Mouse (Mus musculus) cerebral cortex, adult 2 months (tissue): ENCODE measurements around the gene Gm9513.

Source experiments
- WGBS: fragments of 180-500 bp; shearing (Covaris S2); methylation state at CpG from one replicate; pipeline ENCODE4 v1.1.7; 2018; 5-methylcytosine and 5-hydroxymethylcytosine counted together

Gene Gm9513

DNA sequence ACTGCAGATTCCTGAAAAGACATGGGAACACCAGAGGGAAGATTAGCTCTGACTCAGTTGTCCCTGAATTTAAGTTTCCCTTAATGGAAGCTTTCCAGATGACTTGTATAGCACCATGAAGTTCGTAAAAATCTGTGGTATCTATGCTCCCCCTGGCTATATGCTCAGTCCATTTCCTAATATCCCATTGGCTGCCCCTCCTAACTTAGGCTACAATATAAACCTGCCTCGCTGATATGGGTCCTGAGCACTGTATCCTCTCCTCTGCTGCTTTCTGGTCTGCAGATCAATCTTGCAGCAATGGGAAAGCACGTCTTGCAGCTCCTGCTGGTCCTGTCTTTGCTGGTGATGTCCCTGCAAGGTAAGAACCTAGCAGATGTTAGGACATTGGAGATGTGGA lies at the start of gene Gm9513:
Gene Gm9513 (plus strand): TSS at position 301 of the 400 bp plus-strand sequence.
- WGBS, result 56% methylated on average over 3 of the region's 3 CpGs

DNA sequence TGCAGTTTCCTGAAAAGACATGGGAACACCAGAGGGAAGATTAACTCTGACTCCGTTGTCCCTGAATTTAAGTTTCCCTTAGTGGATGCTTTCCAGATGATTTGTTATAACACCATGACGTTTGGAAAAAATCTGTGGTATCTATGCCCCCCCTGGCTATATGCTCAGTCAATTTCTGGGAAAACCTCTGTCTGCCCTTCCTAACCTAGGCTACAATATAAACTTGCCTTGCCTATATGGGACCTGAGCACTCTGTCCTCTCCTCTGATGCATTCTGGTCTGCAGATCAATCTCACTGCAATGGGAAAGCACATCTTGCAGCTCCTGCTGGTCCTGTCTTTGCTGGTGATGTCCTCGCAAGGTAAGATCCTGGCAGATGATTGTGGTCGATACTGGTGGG lies 43.9 kb upstream of the Gm9513 start, which contains the start of gene Gm7257:
Gene Gm7257 (plus strand): TSS at position 301 of the 400 bp plus-strand sequence.
- 71% methylated on average over 4 of the region's 4 CpGs for WGBS

DNA sequence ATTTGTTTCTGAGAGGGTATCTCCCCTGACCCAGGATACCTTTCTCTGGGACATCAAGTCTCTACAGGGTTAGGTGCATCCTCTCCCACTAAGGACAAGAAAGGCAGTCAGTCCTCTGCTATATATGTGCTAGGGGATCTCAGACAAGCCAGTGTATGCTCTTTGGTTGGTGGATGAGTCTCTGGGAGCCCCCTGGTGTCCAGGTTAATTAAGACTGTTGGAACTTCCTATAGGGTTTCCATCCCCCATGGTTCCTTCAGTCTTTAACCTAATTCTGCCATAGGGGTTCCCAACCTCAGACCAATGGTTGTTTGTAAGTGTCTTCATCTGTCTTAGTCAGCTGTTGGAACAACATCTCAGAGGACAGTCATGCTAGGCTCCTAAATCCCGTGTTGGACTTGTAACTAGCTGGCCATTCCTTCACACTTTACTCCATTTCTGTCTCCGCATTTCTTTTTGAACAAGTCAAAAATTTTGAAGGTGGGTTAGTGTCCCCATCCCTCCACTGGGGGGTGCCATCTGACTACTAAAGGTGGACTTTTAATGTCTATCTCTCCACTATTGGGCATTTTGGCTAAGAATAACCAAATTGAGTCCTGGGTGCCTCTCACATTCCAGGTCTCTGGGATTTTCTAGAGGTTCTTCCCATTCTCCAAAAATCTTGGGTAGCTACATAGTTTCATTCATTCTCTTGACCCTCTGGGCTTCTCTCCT lies 40.2 kb upstream of the Gm9513 start:
- 33% methylated on average over 2 of the region's 2 CpGs for WGBS

DNA sequence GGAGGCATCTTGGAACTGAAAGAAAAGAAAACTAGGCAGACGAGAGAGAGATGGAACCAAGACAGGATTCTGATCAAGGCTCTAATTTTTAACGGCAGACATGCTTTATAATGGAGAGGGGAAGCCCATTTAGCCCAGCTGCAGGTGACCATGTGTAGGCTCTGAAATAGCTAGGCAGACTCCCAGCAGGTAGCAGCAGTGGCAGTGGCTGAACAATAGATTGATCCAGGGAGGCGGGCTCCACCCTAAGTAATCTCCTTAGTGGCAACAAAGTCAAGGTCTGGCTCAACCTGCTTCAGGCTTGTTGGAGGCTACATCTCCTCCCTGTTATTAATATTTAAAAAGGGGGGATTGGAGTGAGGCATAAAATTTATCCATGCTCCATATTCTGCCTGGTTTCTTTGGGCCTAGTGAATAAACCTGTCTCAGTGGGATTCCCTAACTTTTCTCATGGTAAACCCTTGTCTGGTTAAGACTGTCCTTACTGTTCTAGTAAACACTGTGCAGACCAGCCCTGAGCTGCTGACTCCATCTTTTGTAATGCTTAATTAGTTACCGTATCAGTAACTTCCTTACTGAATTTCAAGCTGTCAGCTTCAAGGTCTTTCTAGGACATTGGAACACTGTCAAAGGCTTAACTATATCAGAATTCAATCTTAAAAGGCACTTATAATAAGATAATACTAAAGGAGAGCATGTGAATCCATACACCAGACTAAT lies 19.2 kb downstream of the Gm9513 start:
- 81% methylated on average over 4 of the region's 4 CpGs for WGBS

DNA sequence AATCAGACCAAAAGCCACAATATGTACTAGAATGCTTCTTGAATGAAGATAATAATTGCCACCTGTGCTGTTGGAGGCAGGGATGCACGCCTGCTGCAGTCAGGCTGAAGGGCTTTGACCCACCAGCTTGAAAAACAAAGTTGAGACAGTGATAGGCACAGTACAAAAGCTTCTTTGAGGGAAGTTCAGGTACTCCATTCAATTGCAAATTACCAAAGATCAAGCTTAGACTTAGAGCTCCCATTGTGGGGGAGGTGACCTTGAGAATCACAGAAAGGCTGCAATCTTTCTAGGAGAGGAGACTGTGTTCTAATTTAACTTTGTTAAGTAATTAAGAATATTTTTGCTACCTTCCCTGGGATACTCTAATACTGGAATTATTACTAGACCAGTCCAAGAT lies 20.4 kb downstream of the Gm9513 start:
- 44% methylated on average over 1 of the region's 1 CpGs for WGBS

DNA sequence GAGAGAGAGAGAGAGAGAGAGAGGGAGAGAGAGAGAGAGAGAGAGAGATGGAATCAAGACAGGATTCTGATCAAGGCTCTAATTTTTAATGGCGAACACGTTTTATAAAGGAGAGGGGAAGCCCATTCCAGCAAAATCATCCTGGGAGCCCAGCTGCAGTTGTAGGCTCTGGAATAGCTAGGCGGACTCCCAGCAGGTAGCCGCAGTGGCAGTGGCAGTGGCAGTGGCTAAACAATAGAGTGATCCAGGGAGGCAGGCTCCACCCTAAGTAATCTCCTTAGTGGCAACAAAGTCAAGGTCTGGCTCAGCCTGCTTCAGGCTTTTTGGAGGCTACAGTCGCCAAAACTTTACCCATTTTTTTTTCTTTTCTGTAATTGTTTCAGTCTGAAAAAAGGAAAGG lies 28.8 kb downstream of the Gm9513 start:
- 82% methylated on average over 5 of the region's 5 CpGs for WGBS
